Mouse (Mus musculus): ENCODE measurements around the gene Esr1.
A peak's percentile ranks its signal among the peaks of the same experiment; 100 is the strongest.

The Esr1 gene

GRCm38 (mm10) chr10:4838099-4838498, 226.7 kb downstream of the Esr1 start:
- DNase-seq (ENCODE audit: low spot score in 2 of 2) = no peak

- no peak for DNase-seq (ENCODE audit: low spot score in 2 of 2)
Measured at GRCm38 (mm10) chr10:4841039-4841438, 229.6 kb downstream of the Esr1 start.

- DNase-seq (ENCODE audit: low spot score in 2 of 2) = no peak
Measured at GRCm38 (mm10) chr10:4847523-4847922, 236.1 kb downstream of the Esr1 start.

GRCm38 (mm10) chr10:4849881-4850280, 238.5 kb downstream of the Esr1 start:
- no peak for DNase-seq (ENCODE audit: low spot score in 2 of 2)

GRCm38 (mm10) chr10:4875076-4875737, 263.8 kb downstream of the Esr1 start:
- no peak for DNase-seq (ENCODE audit: low spot score in 2 of 2)

GRCm38 (mm10) chr10:4881391-4881790, 270.0 kb downstream of the Esr1 start:
- no peak for DNase-seq (ENCODE audit: low spot score in 2 of 2)

- DNase-seq (ENCODE audit: low spot score in 2 of 2) = no peak
Measured at GRCm38 (mm10) chr10:4885506-4885905, 274.1 kb downstream of the Esr1 start.

- DNase-seq (ENCODE audit: low spot score in 2 of 2) = no peak
Measured at GRCm38 (mm10) chr10:4885961-4886360, 274.6 kb downstream of the Esr1 start.

- no peak for DNase-seq (ENCODE audit: low spot score in 2 of 2)
Measured at GRCm38 (mm10) chr10:4893475-4893874, 282.1 kb downstream of the Esr1 start.

GRCm38 (mm10) chr10:4897789-4898188, 286.4 kb downstream of the Esr1 start:
- DNase-seq (ENCODE audit: low spot score in 2 of 2) = no peak

GRCm38 (mm10) chr10:4900324-4900723, 288.9 kb downstream of the Esr1 start:
- no peak for DNase-seq (ENCODE audit: low spot score in 2 of 2)

- DNase-seq (ENCODE audit: low spot score in 2 of 2) = no peak
Measured at GRCm38 (mm10) chr10:4909271-4909670, 297.9 kb downstream of the Esr1 start.

GRCm38 (mm10) chr10:4910451-4910850, 299.1 kb downstream of the Esr1 start:
- DNase-seq (ENCODE audit: low spot score in 2 of 2) = no peak

- DNase-seq (ENCODE audit: low spot score in 2 of 2) = no peak
Measured at GRCm38 (mm10) chr10:4919046-4919445, 307.7 kb downstream of the Esr1 start.

- no peak for DNase-seq (ENCODE audit: low spot score in 2 of 2)
Measured at GRCm38 (mm10) chr10:4923616-4924015, 312.2 kb downstream of the Esr1 start.

GRCm38 (mm10) chr10:4924391-4924790, 313.0 kb downstream of the Esr1 start:
- DNase-seq (ENCODE audit: low spot score in 2 of 2) = peak; percentile 25 to 27

- no peak for DNase-seq (ENCODE audit: low spot score in 2 of 2)
Measured at GRCm38 (mm10) chr10:4943148-4943547, 331.8 kb downstream of the Esr1 start.

GRCm38 (mm10) chr10:4944725-4945124, 333.3 kb downstream of the Esr1 start:
- no peak for DNase-seq (ENCODE audit: low spot score in 2 of 2)

- no peak for DNase-seq (ENCODE audit: low spot score in 2 of 2)
Measured at GRCm38 (mm10) chr10:4965768-4966167, 354.4 kb downstream of the Esr1 start.

- no peak for DNase-seq (ENCODE audit: low spot score in 2 of 2)
Measured at GRCm38 (mm10) chr10:4971156-4971555, 359.8 kb downstream of the Esr1 start.

- DNase-seq (ENCODE audit: low spot score in 2 of 2) = no peak
Measured at GRCm38 (mm10) chr10:4971586-4971985, 360.2 kb downstream of the Esr1 start.

- DNase-seq (ENCODE audit: low spot score in 2 of 2) = no peak
Measured at GRCm38 (mm10) chr10:4972026-4972425, 360.6 kb downstream of the Esr1 start.

GRCm38 (mm10) chr10:4974246-4974645, 362.9 kb downstream of the Esr1 start:
- no peak for DNase-seq (ENCODE audit: low spot score in 2 of 2)

- DNase-seq (ENCODE audit: low spot score in 2 of 2) = no peak
Measured at GRCm38 (mm10) chr10:4976557-4976956, 365.2 kb downstream of the Esr1 start.

Measured in frontal cortex, postnatal 10 days (tissue).